ENCODE assay signal across 30 mouse cellular contexts in the genomic region with DNA sequence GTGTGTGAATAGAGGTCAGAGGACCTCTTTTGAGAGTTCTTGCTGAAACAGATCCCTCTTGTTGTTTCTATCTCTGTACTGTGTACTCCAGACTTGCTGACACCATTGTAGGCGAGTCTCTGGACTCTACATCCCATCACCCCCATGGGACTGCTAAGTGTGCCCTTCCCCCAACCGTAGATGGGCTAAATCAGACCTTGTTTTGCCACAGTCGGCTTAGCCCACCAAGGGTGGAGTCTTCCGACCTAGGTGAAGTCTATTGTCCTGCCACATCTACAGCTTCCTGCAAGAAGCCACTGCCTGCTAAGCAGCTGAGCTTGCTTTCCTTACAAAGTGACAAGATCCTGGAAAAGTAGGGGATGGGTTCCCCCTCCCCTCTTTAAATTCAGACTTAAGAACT. TPM values are rescaled to one million over a fixed set of nuclear protein-coding genes. Genes with fewer than 3 reads are reported as not detected.
DNase-seq lines count a peak whose midpoint lies in the region; ATAC-seq and TF ChIP-seq lines count a peak whose summit lies in the region.
"Had no signal": no experiment of that assay in that cellular context is flagged by ENCODE, and none has a peak within 500 bp of the region (broad histone marks: within the 10 kb centered on the region; RNA-seq: fewer than 3 reads in every experiment).

No protein-coding gene starts in this region.

- 0 out of 2 replicates have a peak, but pooled peaks cover 3% of the 10 kb centered on the region for H3K4me1 ChIP-seq in liver, embryonic 15.5 days (replicated peaks)
- H3K4me1 ChIP-seq in brown adipose tissue, adult 24 weeks (ENCODE audit: control insufficient read depth, insufficient read depth, insufficient read length, low read length) = 0 out of 2 replicates have a peak, but pooled peaks cover 5% of the 10 kb centered on the region
- H3K4me1 ChIP-seq: forebrain, embryonic 13.5 days had no signal

- no peak overlapping the region for H3K9ac ChIP-seq in liver, embryonic 15.5 days
- H3K9ac ChIP-seq: forebrain, embryonic 13.5 days; hindbrain, embryonic 14.5 days had no signal

- no peaks in the 10 kb centered on the region for H3K27me3 ChIP-seq in liver, embryonic 15.5 days
- H3K27me3 ChIP-seq: forebrain, embryonic 13.5 days had no signal

- intact Hi-C loops in gastrocnemius, adult 2 months (cut with DNase I) = loop anchor here (10.0 kb wide), 1 partner anchor 233 kb away; the partner anchor contains the start of gene Rbms2

- no peak overlapping the region for H3K4me3 ChIP-seq in gastrocnemius, adult 2 months
- H3K4me3 ChIP-seq in liver, embryonic 15.5 days (replicated peaks) = no peak overlapping the region
- no peak overlapping the region for H3K4me3 ChIP-seq in brown adipose tissue, adult 24 weeks (ENCODE audit: insufficient read depth, low read depth, low read length)
- H3K4me3 ChIP-seq: forebrain, embryonic 10.5 days; forebrain, embryonic 13.5 days had no signal

- peak; percentile 27; the same call in 1 of the 2 replicates for ATAC-seq in liver, embryonic 15.5 days (ENCODE audit: insufficient read depth)
- ATAC-seq: activated CD4-positive, CD25-positive, alpha-beta regulatory T cell, adult 4 months; forebrain, embryonic 13.5 days; forebrain, embryonic 16.5 days; hindbrain, postnatal 0 days had no signal

- TF ChIP-seq CTCF in gastrocnemius, adult 2 months (IDR thresholded peaks at IDR 0.05) = no peak

- no peak overlapping the region for H3K4me2 ChIP-seq in liver, embryonic 15.5 days
- H3K4me2 ChIP-seq: forebrain, embryonic 13.5 days; heart, embryonic 11.5 days; hindbrain, embryonic 14.5 days had no signal

- no peaks in the 10 kb centered on the region for H3K36me3 ChIP-seq in liver, embryonic 15.5 days (replicated peaks)
- H3K36me3 ChIP-seq: forebrain, embryonic 10.5 days had no signal

- DNase-seq in gastrocnemius, adult 2 months = peak; percentile 24
- no peak for DNase-seq in gastrocnemius, adult 8-10 months (ENCODE audit: low spot score in 2 of 2)
- DNase-seq in kidney, adult 11 months = peak; percentile 8
- no peak for DNase-seq in kidney, postnatal 14 days
- DNase-seq in liver = no peak
- no peak for DNase-seq in right cerebral cortex, postnatal 36 days (ENCODE audit: low spot score in 2 of 2)
- DNase-seq: adrenal gland, adult 8-10 months; adrenal gland, postnatal 25 days; cerebellum, adult 18-20 months; cerebellum, adult 9-10 months; cerebellum, postnatal 14 days; gastrocnemius, postnatal 25 days; heart, postnatal 36 days had no signal

- H3K27ac ChIP-seq in gastrocnemius, adult 2 months = peak overlapping the region; percentile 51
- peak overlapping the region; percentile 48; the same call in 1 of the 2 replicates for H3K27ac ChIP-seq in liver, embryonic 15.5 days (replicated peaks)
- peak overlapping the region; percentile 58 for H3K27ac ChIP-seq in brown adipose tissue, adult 24 weeks (replicated peaks; ENCODE audit: low read depth, low read length)
- H3K27ac ChIP-seq: forebrain, embryonic 10.5 days; forebrain, embryonic 13.5 days; hindbrain, embryonic 14.5 days; hindbrain, postnatal 0 days had no signal

- 57% methylated on average over 4 of the region's 4 CpGs for WGBS in liver, embryonic 15.5 days (ENCODE audit: insufficient replicate concordance)

- H3K9me3 ChIP-seq in liver, embryonic 15.5 days (replicated peaks) = no peaks in the 10 kb centered on the region
- H3K9me3 ChIP-seq: forebrain, embryonic 10.5 days; forebrain, embryonic 13.5 days had no signal

RNA-seq across cellular contexts. Expression of gene Sdr9c7, which starts 53.5 kb away (rescaled TPM):
- not detected for total RNA-seq in gastrocnemius, adult 2 months (2021)
- not detected for total RNA-seq in gastrocnemius, adult 8-10 months (2022)
- polyA plus RNA-seq in liver, embryonic 15.5 days (2015; fragmentation: Nextera tagmentation; extraction: Ambion mirVana) = not detected in 2 replicates
- not detected in 2 replicates for polyA plus RNA-seq in brown adipose tissue, adult 24 weeks (2012; ENCODE audit: insufficient read depth, insufficient read length, missing spikeins)
- total RNA-seq: gastrocnemius, adult 18-20 months; gastrocnemius, postnatal 25 days; heart, adult 8-10 months; heart, postnatal 36 days; hindbrain, postnatal 0 days had no signal
- polyA plus RNA-seq: activated CD4-positive, CD25-positive, alpha-beta regulatory T cell, adult 4 months; brain, embryonic 14.5 days; embryonic facial prominence, embryonic 11.5 days; forebrain, embryonic 10.5 days; forebrain, embryonic 13.5 days; forebrain, embryonic 16.5 days; heart, embryonic 11.5 days; heart, embryonic 14.5 days; heart, postnatal 0 days; hindbrain, embryonic 11.5 days; hindbrain, embryonic 14.5 days; hindbrain, postnatal 0 days had no signal

RNA-seq across cellular contexts. Expression of gene Hsd17b6, which starts 55.6 kb away (rescaled TPM):
- not detected for total RNA-seq in gastrocnemius, adult 2 months (2021)
- not detected for total RNA-seq in gastrocnemius, adult 8-10 months (2022)
- 0.09 and 0.13 TPM in 2 replicates for polyA plus RNA-seq in liver, embryonic 15.5 days (2015; fragmentation: Nextera tagmentation; extraction: Ambion mirVana)
- not detected in 2 replicates for polyA plus RNA-seq in brown adipose tissue, adult 24 weeks (2012; ENCODE audit: insufficient read depth, insufficient read length, missing spikeins)
- total RNA-seq: adrenal gland, postnatal 25 days; gastrocnemius, adult 18-20 months; gastrocnemius, postnatal 25 days; heart, adult 8-10 months; heart, postnatal 36 days; hindbrain, postnatal 0 days had no signal
- polyA plus RNA-seq: activated CD4-positive, CD25-positive, alpha-beta regulatory T cell, adult 4 months; brain, embryonic 14.5 days; embryonic facial prominence, embryonic 11.5 days; forebrain, embryonic 10.5 days; forebrain, embryonic 13.5 days; forebrain, embryonic 16.5 days; gonadal fat pad, adult 2 months; heart, embryonic 11.5 days; heart, embryonic 14.5 days; heart, postnatal 0 days; hindbrain, embryonic 11.5 days; hindbrain, embryonic 14.5 days; hindbrain, postnatal 0 days had no signal

Comparison
In these comparisons a context has a peak if more than half of its experiments do, and no peak if none do; other contexts are left out.
1. DNase-seq: peak in gastrocnemius, adult 2 months (single experiment) and kidney, adult 11 months (single experiment); none in gastrocnemius, adult 8-10 months (0 of 2), kidney, postnatal 14 days (single experiment), liver (single experiment) and right cerebral cortex, postnatal 36 days (0 of 2).
2. Peak in every context shown above with its lines, with median percentiles within 50 percentile points of each other: H3K27ac ChIP-seq.